Mouse (Mus musculus) heart, postnatal 0 days (tissue): ENCODE measurements around the gene Cnot1. TPM values are rescaled to one million over a fixed set of nuclear protein-coding genes. Genes with fewer than 3 reads are reported as not detected.

Experiments used
- ATAC-seq: fragments of 200-750 bp; cut with Nextera tagmentation; 2 replicates; pipeline ENCODE4 v1.8.0; 2017; ENCODE audit warnings: low read depth, moderate number of reproducible peaks, moderate library complexity; ENCODE audit not compliant: insufficient read depth
- DNase-seq: peaks from one replicate; pipeline ENCODE4 v3.0.0-alpha.2; 2016; ENCODE audit warnings: low spot score
- H3K27ac ChIP-seq: fragments of 300-500 bp; sonication (generic); 2 replicates; pipeline ENCODE4 v1.5.1; 2014; ENCODE audit warnings: low read depth, mild to moderate bottlenecking
- H3K27me3 ChIP-seq: fragments of 300-500 bp; sonication (generic); 2 replicates; pipeline ENCODE4 v1.6.1; 2014; ENCODE audit warnings: low read length, mixed read lengths; ENCODE audit not compliant: control insufficient read depth, insufficient read depth
- H3K36me3 ChIP-seq: fragments of 300-500 bp; sonication (generic); replicated peaks from 2 replicates; pipeline ENCODE4 v1.6.1; 2014; ENCODE audit warnings: low read length, mixed read lengths; ENCODE audit not compliant: control insufficient read depth, insufficient read depth
- H3K4me1 ChIP-seq: fragments of 300-500 bp; sonication (generic); 2 replicates; pipeline ENCODE4 v1.6.1; 2014; ENCODE audit warnings: antibody characterized with exemption; ENCODE audit not compliant: control insufficient read depth, insufficient read depth
- H3K4me2 ChIP-seq: fragments of 300-500 bp; sonication (generic); 2 replicates; pipeline ENCODE4 v1.6.1; 2014; ENCODE audit warnings: low read depth, mild to moderate bottlenecking, low read length, moderate library complexity
- H3K4me3 ChIP-seq: fragments of 300-500 bp; sonication (generic); 2 replicates; pipeline ENCODE4 v1.5.1; 2014; ENCODE audit warnings: low read depth, low read length
- H3K9ac ChIP-seq: fragments of 300-500 bp; sonication (generic); replicated peaks from 2 replicates; pipeline ENCODE4 v1.6.1; 2014; ENCODE audit warnings: low read depth, low read length, mixed read lengths
- H3K9me3 ChIP-seq: fragments of 300-500 bp; sonication (generic); replicated peaks from 2 replicates; pipeline ENCODE4 v1.6.1; 2016; ENCODE audit warnings: low read length; ENCODE audit not compliant: control insufficient read depth
- CTCF ChIP-seq: IDR thresholded peaks from 2 replicates; pipeline ENCODE4 v1.5.1; 2016; ENCODE audit warnings: antibody characterized with exemption, control low read depth, low read depth
- EP300 ChIP-seq: IDR thresholded peaks from 2 replicates; pipeline ENCODE4 v1.6.1; 2016; ENCODE audit warnings: antibody characterized with exemption, low read depth
- WGBS: fragments of 180-500 bp; shearing (Covaris S2); extraction: QIAGEN DNeasy Blood & Tissue Kit; methylation state at CpG from one replicate; pipeline ENCODE4 v1.1.7; 2014; 5-methylcytosine and 5-hydroxymethylcytosine counted together
- polyA plus RNA-seq: library from polyadenylated mRNA; unstranded; fragments of >200 nt; fragmentation: Nextera tagmentation; extraction: Ambion mirVana; gene quantifications from 2 replicates; pipeline ENCODE4 v1.2.1, GENCODE M21; 2015
- total RNA-seq: library from RNA; depleted of rRNA; stranded (reverse); fragments of >200 nt; gene quantifications from 2 replicates; pipeline ENCODE4 v1.2.3, GENCODE M21; 2014; ENCODE audit warnings: low replicate concordance; rRNA removed

Cnot1 gene
- total RNA-seq, result 203 and 290 TPM in 2 replicates
- 21.0 and 22.7 TPM in 2 replicates for polyA plus RNA-seq

- Histone ChIP-seq H3K27me3 (no peaks in the 10 kb centered on the region), H3K4me1 (peaks cover 47% of the 10 kb centered on the region), H3K27ac (peak within 1 kb of the TSS; percentile 99), H3K9ac (peak within 1 kb of the TSS; percentile 99), H3K9me3 (no peaks in the 10 kb centered on the region), H3K4me3 (peak within 1 kb of the TSS; percentile 98), H3K36me3 (0 out of 2 replicates have a peak, but pooled peaks cover 1% of the 10 kb centered on the region), H3K4me2 (peak within 1 kb of the TSS; percentile 96)
- WGBS, result under 1% methylated on average over 44 of the region's 44 CpGs
- DNase-seq (peak; percentile 98), ATAC-seq (peak; percentile 92)
- TF ChIP-seq EP300 (peak; percentile 99), CTCF (no peak)
Observed at GRCm38 (mm10) chr8:95807331-95807843, at the start of gene Cnot1. Cnot1 (minus strand) TSS chr8:95807464.

GRCm38 (mm10) chr8:95854174-95854573, 46.9 kb upstream of the Cnot1 start:
- 82% methylated on average over 6 of the region's 6 CpGs for WGBS
- DNase-seq (no peak), ATAC-seq (no peak)
- Histone ChIP-seq H3K36me3 (no peaks in the 10 kb centered on the region), H3K4me1 (peaks cover 6% of the 10 kb centered on the region), H3K4me2 (no peak overlapping the region), H3K27ac (no peak overlapping the region), H3K4me3 (no peak overlapping the region), H3K9me3 (no peaks in the 10 kb centered on the region), H3K27me3 (no peaks in the 10 kb centered on the region), H3K9ac (no peak overlapping the region)
- TF ChIP-seq EP300 (no peak), CTCF (no peak)

GRCm38 (mm10) chr8:95853102-95853843, 46.0 kb upstream of the Cnot1 start, which contains the start of gene Slc38a7:
Slc38a7 (minus strand) TSS chr8:95853539.
- H3K4me2 ChIP-seq, result peak within 1 kb of the TSS; percentile 87
- H3K27ac ChIP-seq, result peak within 1 kb of the TSS; percentile 59
- H3K27me3 ChIP-seq, result no peaks in the 10 kb centered on the region
- ATAC-seq, result peak; percentile 96
- TF ChIP-seq EP300 (no peak), CTCF (no peak)
- peak within 1 kb of the TSS; percentile 61 for H3K9ac ChIP-seq
- 0 out of 2 replicates have a peak, but pooled peaks cover under 1% of the 10 kb centered on the region for H3K36me3 ChIP-seq
- H3K4me1 ChIP-seq, result peaks cover 6% of the 10 kb centered on the region
- 10% methylated on average over 22 of the region's 22 CpGs for WGBS
- H3K9me3 ChIP-seq, result no peaks in the 10 kb centered on the region
- DNase-seq, result peak; percentile 93
- H3K4me3 ChIP-seq, result peak within 1 kb of the TSS; percentile 65

GRCm38 (mm10) chr8:95852290-95852689, 45.0 kb upstream of the Cnot1 start:
- Histone ChIP-seq H3K9ac (peak overlapping the region; percentile 61; the same call in 1 of the 2 replicates), H3K4me1 (peaks cover 6% of the 10 kb centered on the region), H3K9me3 (no peaks in the 10 kb centered on the region), H3K4me3 (peak overlapping the region; percentile 65), H3K4me2 (peak overlapping the region; percentile 87), H3K27me3 (no peaks in the 10 kb centered on the region), H3K27ac (no peak overlapping the region), H3K36me3 (0 out of 2 replicates have a peak, but pooled peaks cover 5% of the 10 kb centered on the region)
- TF ChIP-seq CTCF, result no peak
- TF ChIP-seq EP300, result no peak
- ATAC-seq, result no peak
- WGBS, result 53% methylated on average over 4 of the region's 4 CpGs
- peak; percentile 29 for DNase-seq

GRCm38 (mm10) chr8:95850326-95850725, 43.1 kb upstream of the Cnot1 start:
- 94% methylated on average over 2 of the region's 2 CpGs for WGBS

More at GRCm38 (mm10) chr8:95850326-95850725, 43.1 kb upstream of the Cnot1 start:
- H3K4me1 ChIP-seq, result peaks cover 9% of the 10 kb centered on the region
- H3K4me2 ChIP-seq, result no peak overlapping the region
- TF ChIP-seq EP300, result no peak
- TF ChIP-seq CTCF, result no peak
- H3K9me3 ChIP-seq, result no peaks in the 10 kb centered on the region
- no peak for DNase-seq
- no peaks in the 10 kb centered on the region for H3K27me3 ChIP-seq
- no peak for ATAC-seq
- H3K9ac ChIP-seq, result no peak overlapping the region
- no peak overlapping the region for H3K27ac ChIP-seq
- peaks cover 13% of the 10 kb centered on the region; the same call in 1 of the 2 replicates for H3K36me3 ChIP-seq
- H3K4me3 ChIP-seq, result no peak overlapping the region
